Mouse (Mus musculus) midbrain, embryonic 10.5 days (tissue): Measurements from ENCODE around the gene Scg2. TPM values are rescaled to one million over a fixed set of nuclear protein-coding genes. Genes with fewer than 3 reads are reported as not detected.

Source experiments
- DNase-seq: peaks from one replicate; pipeline ENCODE4 v3.0.0-alpha.2; 2017; ENCODE audit warnings: low spot score
- H3K27ac ChIP-seq: fragments of 300-500 bp; sonication (generic); replicated peaks from 2 replicates; pipeline ENCODE4 v1.5.1; 2016; ENCODE audit warnings: mild to moderate bottlenecking
- H3K27me3 ChIP-seq: fragments of 300-500 bp; sonication (generic); 2 replicates; pipeline ENCODE4 v1.6.1; 2016; ENCODE audit warnings: low read depth, mild to moderate bottlenecking; ENCODE audit not compliant: poor library complexity, severe bottlenecking
- H3K36me3 ChIP-seq: fragments of 300-500 bp; sonication (generic); 2 replicates; pipeline ENCODE4 v1.6.1; 2016; ENCODE audit warnings: mild to moderate bottlenecking, moderate library complexity
- H3K4me1 ChIP-seq: fragments of 300-500 bp; sonication (generic); 2 replicates; pipeline ENCODE4 v1.6.1; 2016
- H3K4me3 ChIP-seq: fragments of 300-500 bp; sonication (generic); 2 replicates; pipeline ENCODE4 v1.5.1; 2016; ENCODE audit warnings: mild to moderate bottlenecking, moderate library complexity
- H3K9me3 ChIP-seq: fragments of 300-500 bp; sonication (generic); replicated peaks from 2 replicates; pipeline ENCODE4 v1.6.1; 2016; ENCODE audit warnings: mild to moderate bottlenecking
- WGBS: fragments of 180-500 bp; shearing (Covaris S2); methylation state at CpG from one replicate; pipeline ENCODE4 v1.1.7; 2016; 5-methylcytosine and 5-hydroxymethylcytosine counted together
- polyA plus RNA-seq: library from polyadenylated mRNA; unstranded; fragments of >200 nt; fragmentation: Nextera tagmentation; extraction: Ambion mirVana; gene quantifications from 2 replicates; pipeline ENCODE4 v1.2.1, GENCODE M21; 2016

Scg2 gene
- polyA plus RNA-seq, 1 experiment from 2014 or later: 2.5 TPM

DNA sequence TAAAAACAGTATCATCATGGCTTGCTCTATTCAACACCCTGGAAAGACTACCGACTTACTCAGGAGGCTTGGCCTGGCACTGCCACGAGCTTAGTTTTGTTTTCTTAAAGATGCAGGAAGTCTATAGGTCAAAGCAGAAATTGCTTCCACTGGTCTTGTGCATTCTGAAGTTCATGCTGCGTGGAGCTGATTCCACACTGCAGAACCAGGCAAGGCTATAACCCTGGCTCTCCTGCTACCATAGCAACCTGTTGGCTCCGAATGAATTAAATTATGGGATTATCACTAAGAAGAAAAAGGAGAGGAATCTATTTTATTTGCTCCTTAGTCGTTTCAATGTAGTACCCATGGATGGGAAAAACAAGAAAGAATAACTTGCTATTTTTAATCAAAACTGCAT is 10.9 kb downstream of the Scg2 start:
- no peaks in the 10 kb centered on the region for H3K36me3 ChIP-seq
- no peak overlapping the region for H3K4me3 ChIP-seq
- no peaks in the 10 kb centered on the region for H3K9me3 ChIP-seq
- no peak overlapping the region for H3K27ac ChIP-seq
- peaks cover 19% of the 10 kb centered on the region for H3K4me1 ChIP-seq
- 48% methylated on average over 5 of the region's 5 CpGs for WGBS
- no peak for DNase-seq
- no peaks in the 10 kb centered on the region for H3K27me3 ChIP-seq

DNA sequence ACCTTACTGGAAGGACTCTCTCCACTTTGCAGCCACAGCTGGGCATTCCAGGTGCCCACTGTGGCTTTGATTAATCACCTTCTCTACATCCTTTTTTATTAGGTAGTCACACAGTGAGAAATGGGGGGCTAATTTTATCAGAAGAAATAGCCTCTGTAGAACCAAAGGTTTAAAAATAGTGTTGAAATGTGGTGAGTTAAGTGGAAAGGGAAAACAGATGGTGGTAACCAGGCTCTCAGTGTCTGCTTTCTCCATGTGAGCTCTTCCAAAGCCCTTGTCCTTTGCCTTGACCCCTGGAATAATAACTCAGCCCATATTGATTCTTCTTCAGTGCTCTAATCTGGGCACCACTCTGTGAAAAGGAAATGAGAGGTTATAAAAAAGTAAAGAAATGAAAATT is 24.4 kb downstream of the Scg2 start:
- Histone ChIP-seq H3K9me3 (no peaks in the 10 kb centered on the region), H3K4me1 (peaks cover 2% of the 10 kb centered on the region; the same call in 1 of the 2 replicates), H3K27me3 (no peaks in the 10 kb centered on the region), H3K4me3 (no peak overlapping the region), H3K36me3 (no peaks in the 10 kb centered on the region), H3K27ac (no peak overlapping the region)
- no peak for DNase-seq

DNA sequence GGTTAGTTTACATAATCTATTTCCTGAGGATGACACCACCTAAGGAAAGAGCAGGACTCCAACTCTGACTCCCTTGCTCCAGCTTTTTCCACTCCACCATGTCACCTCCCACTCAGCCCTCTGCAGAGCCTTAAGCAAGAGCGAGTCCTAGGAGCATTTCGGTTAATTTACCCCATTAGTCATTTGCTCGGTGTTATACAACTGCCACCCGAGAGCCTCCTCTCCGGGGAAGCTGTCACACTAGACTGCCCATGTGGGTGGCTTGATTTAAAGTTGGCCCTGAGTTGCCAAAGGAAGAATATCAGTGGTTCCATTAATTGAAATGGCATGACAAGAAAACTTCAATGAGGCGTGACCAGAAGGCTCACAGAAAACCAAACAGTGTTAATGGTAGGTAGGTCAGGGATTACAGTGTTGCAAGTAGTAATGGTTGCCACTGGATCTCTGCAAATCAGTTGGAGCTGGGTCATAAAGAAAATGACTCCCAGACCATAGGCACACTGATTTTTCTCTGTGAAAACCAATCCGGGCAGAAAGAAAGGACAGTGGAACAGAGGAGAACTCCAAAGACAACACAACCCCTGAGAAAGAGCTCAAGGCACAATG is 33.5 kb downstream of the Scg2 start:
- no peak for DNase-seq
- Histone ChIP-seq H3K4me1 (peaks cover 4% of the 10 kb centered on the region), H3K9me3 (no peaks in the 10 kb centered on the region; the same call in 1 of the 2 replicates), H3K4me3 (no peak overlapping the region), H3K36me3 (no peaks in the 10 kb centered on the region), H3K27ac (no peak overlapping the region), H3K27me3 (no peaks in the 10 kb centered on the region)
- WGBS: 84% methylated on average over 7 of the region's 7 CpGs

DNA sequence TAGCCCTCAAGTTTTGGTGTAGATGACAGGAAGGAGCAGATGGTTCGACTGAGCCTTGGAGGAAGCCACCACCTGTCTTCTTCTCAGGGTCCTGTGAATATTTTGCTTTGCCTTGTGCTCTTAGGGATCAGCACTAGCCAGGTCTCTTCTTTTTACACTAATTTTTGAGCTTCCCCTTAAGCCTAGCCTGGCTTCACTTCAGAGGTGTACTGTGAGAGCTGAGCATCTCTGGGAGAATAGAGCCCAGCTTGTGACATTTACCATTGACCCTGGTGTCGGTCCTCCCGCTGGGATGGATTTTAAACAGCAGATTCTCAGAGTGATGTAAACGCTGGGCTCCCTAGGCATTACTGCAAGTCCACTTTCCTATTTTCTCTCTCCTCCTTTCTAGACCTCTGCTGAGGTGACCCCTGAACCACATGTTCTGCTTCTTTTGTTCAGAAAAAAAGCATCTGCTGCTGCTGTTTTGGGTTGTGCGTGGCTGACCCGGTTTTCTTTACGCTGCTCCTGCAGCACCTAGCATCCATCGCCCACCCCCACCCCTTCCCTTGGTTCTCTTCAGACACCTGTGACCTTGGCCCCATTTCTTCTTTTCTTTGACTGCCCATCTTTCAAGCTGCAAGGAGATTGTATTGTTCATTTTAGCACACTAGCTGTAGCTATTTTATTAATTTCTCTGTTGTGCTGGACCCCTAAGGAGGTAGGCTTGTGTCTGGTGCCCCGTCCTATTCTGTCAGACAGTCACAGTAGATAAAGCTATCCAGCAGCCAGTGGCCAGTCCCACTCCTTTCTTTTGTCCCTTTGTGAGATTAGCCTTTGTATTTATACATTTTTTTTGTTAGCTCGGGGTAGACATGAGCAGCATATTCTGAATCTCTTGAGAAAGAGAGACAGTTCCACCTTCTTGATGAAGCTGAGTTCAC is 38.6 kb downstream of the Scg2 start:
- WGBS: 33% methylated on average over 10 of the region's 10 CpGs
- Histone ChIP-seq H3K36me3 (no peaks in the 10 kb centered on the region), H3K9me3 (no peaks in the 10 kb centered on the region; the same call in 1 of the 2 replicates), H3K4me3 (no peak overlapping the region), H3K4me1 (peaks cover 12% of the 10 kb centered on the region), H3K27ac (peak overlapping the region; percentile 42), H3K27me3 (no peaks in the 10 kb centered on the region)
- DNase-seq: peak; percentile 16

DNA sequence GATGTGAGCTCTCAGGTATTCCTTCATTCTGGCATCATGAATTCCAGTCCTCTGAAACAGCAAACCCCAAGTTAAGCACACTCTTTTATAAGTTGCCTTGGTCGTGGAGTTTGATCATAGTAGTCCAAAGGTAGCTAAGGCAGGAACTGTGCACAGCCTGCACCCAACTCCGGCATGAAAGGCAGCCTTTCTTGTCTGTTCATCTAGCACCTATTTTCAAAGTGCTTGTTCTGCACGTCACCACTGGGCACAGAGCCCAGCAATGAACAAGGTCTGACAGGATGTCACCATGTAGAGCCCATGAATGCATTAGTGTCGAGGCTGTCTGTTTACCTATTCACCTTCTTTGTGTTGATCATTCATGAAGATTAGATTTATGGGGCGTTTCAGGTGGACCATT is 39.6 kb downstream of the Scg2 start:
- no peak for DNase-seq
- Histone ChIP-seq H3K9me3 (no peaks in the 10 kb centered on the region; the same call in 1 of the 2 replicates), H3K36me3 (no peaks in the 10 kb centered on the region), H3K4me3 (no peak overlapping the region), H3K27ac (no peak overlapping the region), H3K4me1 (peaks cover 12% of the 10 kb centered on the region), H3K27me3 (no peaks in the 10 kb centered on the region)
- 88% methylated on average over 5 of the region's 5 CpGs for WGBS

Other genes starting within 250 kb of the Scg2 start
- gene Ap1s3, start 231.9 kb upstream of the Scg2 start, polyA plus RNA-seq: 0.26 TPM in 1 of 2 replicates, not detected in the other